17 mouse cellular contexts compared by ENCODE assay signal in the genomic region with DNA sequence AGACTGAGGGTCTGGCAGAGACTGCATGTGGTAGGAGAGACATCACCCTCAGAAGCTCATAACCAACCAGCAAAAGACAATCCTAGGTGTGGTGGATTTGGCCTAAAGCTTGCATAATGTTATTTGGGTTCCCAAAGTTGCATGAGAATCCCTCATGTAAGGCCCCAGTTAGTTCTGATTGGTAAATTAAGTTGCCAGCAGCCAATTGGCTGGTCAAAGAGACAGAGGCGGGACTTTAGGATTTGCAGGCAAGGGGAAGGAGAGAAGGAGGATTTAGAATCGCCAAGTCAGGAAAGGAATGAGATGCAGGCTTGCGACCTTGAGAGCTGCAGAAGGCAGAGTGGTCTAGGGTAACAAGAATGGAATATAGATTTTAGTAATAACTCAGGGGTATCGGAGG.
DNase-seq lines count a peak whose midpoint lies in the region; ATAC-seq lines count a peak whose summit lies in the region.
"Had no signal": no experiment of that assay in that cellular context is flagged by ENCODE, and none has a peak within 500 bp of the region (broad histone marks: within the 10 kb centered on the region; RNA-seq: fewer than 3 reads in every experiment).

No protein-coding gene starts in this region.

- WGBS in liver, embryonic 12.5 days (ENCODE audit: insufficient replicate concordance) = 37% methylated on average over 4 of the region's 4 CpGs
- 45% methylated on average over 4 of the region's 4 CpGs for WGBS in embryonic facial prominence, embryonic 14.5 days

- H3K4me3 ChIP-seq in liver, embryonic 12.5 days = no peak overlapping the region
- no peak overlapping the region for H3K4me3 ChIP-seq in embryonic facial prominence, embryonic 14.5 days (ENCODE audit: low read depth, low read length)
- H3K4me3 ChIP-seq: heart, embryonic 15.5 days; hindbrain, embryonic 10.5 days; kidney, embryonic 15.5 days; limb, embryonic 15.5 days; neural tube, embryonic 13.5 days; stomach, embryonic 15.5 days had no signal

- no peak overlapping the region for H3K27ac ChIP-seq in liver, embryonic 12.5 days
- H3K27ac ChIP-seq in embryonic facial prominence, embryonic 14.5 days (replicated peaks; ENCODE audit: low read depth, low read length) = no peak overlapping the region
- H3K27ac ChIP-seq: heart, embryonic 15.5 days; hindbrain, embryonic 10.5 days; kidney, embryonic 15.5 days; limb, embryonic 15.5 days; neural tube, embryonic 13.5 days; stomach, embryonic 15.5 days had no signal

- H3K9me3 ChIP-seq in liver, embryonic 12.5 days (replicated peaks) = no peaks in the 10 kb centered on the region
- H3K9me3 ChIP-seq in embryonic facial prominence, embryonic 14.5 days (ENCODE audit: control insufficient read depth, low read length) = no peaks in the 10 kb centered on the region
- H3K9me3 ChIP-seq: heart, embryonic 15.5 days; kidney, embryonic 15.5 days; limb, embryonic 15.5 days; neural tube, embryonic 13.5 days; stomach, embryonic 15.5 days had no signal

- DNase-seq in liver (no peak), R1 (ENCODE audit: low read depth, low spot score) (peak; percentile 72)
- peak; percentile 19 for DNase-seq in embryonic facial prominence, embryonic 14.5 days (ENCODE audit: low spot score)
- DNase-seq in embryo, embryonic 11 days = no peak
- no peak for DNase-seq in right cerebral cortex, postnatal 36 days (ENCODE audit: low spot score in 2 of 2)
- DNase-seq: adrenal gland, postnatal 14 days; cerebellum, adult 18-20 months; gastrocnemius, postnatal 14 days; lung, postnatal 10 days had no signal

- H3K27me3 ChIP-seq in liver, embryonic 12.5 days (replicated peaks) = no peaks in the 10 kb centered on the region
- H3K27me3 ChIP-seq in embryonic facial prominence, embryonic 14.5 days (replicated peaks; ENCODE audit: control insufficient read depth, insufficient read depth, low read length) = no peaks in the 10 kb centered on the region
- H3K27me3 ChIP-seq: heart, embryonic 15.5 days; kidney, embryonic 15.5 days; limb, embryonic 15.5 days; neural tube, embryonic 13.5 days; stomach, embryonic 15.5 days had no signal

- H3K4me2 ChIP-seq in liver, embryonic 12.5 days = peak overlapping the region; percentile 39
- no peak overlapping the region for H3K4me2 ChIP-seq in embryonic facial prominence, embryonic 14.5 days (ENCODE audit: low read depth, low read length)
- H3K4me2 ChIP-seq: heart, embryonic 15.5 days; kidney, embryonic 15.5 days; limb, embryonic 15.5 days; neural tube, embryonic 13.5 days; stomach, embryonic 15.5 days had no signal

- H3K4me1 ChIP-seq in liver, embryonic 12.5 days = peaks cover 8% of the 10 kb centered on the region; the same call in 1 of the 2 replicates
- H3K4me1 ChIP-seq in embryonic facial prominence, embryonic 14.5 days (ENCODE audit: control insufficient read depth, insufficient read depth, low read length) = peaks cover 12% of the 10 kb centered on the region
- H3K4me1 ChIP-seq: stomach, embryonic 15.5 days had no signal

- H3K9ac ChIP-seq in liver, embryonic 12.5 days = no peak overlapping the region
- H3K9ac ChIP-seq in embryonic facial prominence, embryonic 14.5 days (ENCODE audit: low read depth, low read length) = no peak overlapping the region
- H3K9ac ChIP-seq: heart, embryonic 15.5 days; kidney, embryonic 15.5 days; limb, embryonic 15.5 days; neural tube, embryonic 13.5 days; stomach, embryonic 15.5 days had no signal

- H3K36me3 ChIP-seq in liver, embryonic 12.5 days = no peaks in the 10 kb centered on the region
- H3K36me3 ChIP-seq in embryonic facial prominence, embryonic 14.5 days (ENCODE audit: control insufficient read depth, insufficient read depth, low read length) = no peaks in the 10 kb centered on the region
- H3K36me3 ChIP-seq: heart, embryonic 15.5 days; hindbrain, embryonic 10.5 days; kidney, embryonic 15.5 days; limb, embryonic 15.5 days; neural tube, embryonic 13.5 days; stomach, embryonic 15.5 days had no signal

- no peak for ATAC-seq in liver, embryonic 12.5 days
- no peak for ATAC-seq in embryonic facial prominence, embryonic 14.5 days (ENCODE audit: low read depth)
- peak; percentile 57 for ATAC-seq in monocyte, adult 5-6 weeks (replicated peaks; ENCODE audit: insufficient number of reproducible peaks, low FRiP score, low TSS enrichment, poor library complexity, severe bottlenecking)

Comparison
In these comparisons a context has a peak if more than half of its experiments do, and no peak if none do; other contexts are left out.
1. DNase-seq: peak in R1 (single experiment) and embryonic facial prominence, embryonic 14.5 days (single experiment); none in liver (single experiment), embryo, embryonic 11 days (single experiment) and right cerebral cortex, postnatal 36 days (0 of 2).